Mouse (Mus musculus): ENCODE data around the gene Nat9.

Gene Nat9

GRCm38 (mm10) chr11:115176399-115177190 lies 11.1 kb downstream of the Nat9 start:
- DNase-seq (ENCODE audit: low read depth), result no peak

- no peak for DNase-seq (ENCODE audit: low read depth)
These were observed 13.9 kb downstream of the Nat9 start for GRCm38 (mm10) chr11:115173549-115174339.

- peak; percentile 71 for DNase-seq (ENCODE audit: low read depth)
These were observed 14.8 kb downstream of the Nat9 start for GRCm38 (mm10) chr11:115172825-115173287.

GRCm38 (mm10) chr11:115171125-115171524 lies 16.5 kb downstream of the Nat9 start:
- DNase-seq (ENCODE audit: low read depth), result no peak

- no peak for DNase-seq (ENCODE audit: low read depth)
These were observed 18.2 kb downstream of the Nat9 start for GRCm38 (mm10) chr11:115169430-115169829.

GRCm38 (mm10) chr11:115167631-115168249 lies 19.9 kb downstream of the Nat9 start:
- DNase-seq (ENCODE audit: low read depth), result no peak

- DNase-seq (ENCODE audit: low read depth), result no peak
These were observed 20.9 kb downstream of the Nat9 start for GRCm38 (mm10) chr11:115166776-115167175.

GRCm38 (mm10) chr11:115164976-115165374 lies 22.7 kb downstream of the Nat9 start:
- no peak for DNase-seq (ENCODE audit: low read depth)

- DNase-seq (ENCODE audit: low read depth), result peak; percentile 49
These were observed 23.2 kb downstream of the Nat9 start for GRCm38 (mm10) chr11:115164341-115164975.

GRCm38 (mm10) chr11:115163568-115164150 lies 24.0 kb downstream of the Nat9 start:
- DNase-seq (ENCODE audit: low read depth), result peak; percentile 55

GRCm38 (mm10) chr11:115162832-115163480 lies 24.7 kb downstream of the Nat9 start, which contains the start of gene Slc9a3r1:
Gene Slc9a3r1, plus strand, starts transcription at chr11:115163341.
- DNase-seq (ENCODE audit: low read depth), result peak; percentile 98

GRCm38 (mm10) chr11:115162205-115162601 lies 25.5 kb downstream of the Nat9 start:
- peak; percentile 70 for DNase-seq (ENCODE audit: low read depth)

- DNase-seq (ENCODE audit: low read depth), result no peak
These were observed 26.0 kb downstream of the Nat9 start for GRCm38 (mm10) chr11:115161578-115162204.

- peak; percentile 80 for DNase-seq (ENCODE audit: low read depth)
These were observed 26.6 kb downstream of the Nat9 start for GRCm38 (mm10) chr11:115160883-115161577.

- DNase-seq (ENCODE audit: low read depth), result peak; percentile 70
These were observed 27.5 kb downstream of the Nat9 start for GRCm38 (mm10) chr11:115160016-115160797.

GRCm38 (mm10) chr11:115157933-115158719 lies 29.5 kb downstream of the Nat9 start:
- no peak for DNase-seq (ENCODE audit: low read depth)

- DNase-seq (ENCODE audit: low read depth), result no peak
These were observed 32.5 kb downstream of the Nat9 start for GRCm38 (mm10) chr11:115155053-115155634.
